Mouse (Mus musculus) hindbrain, embryonic 14.5 days (tissue): ENCODE data around the gene Lrrc9. TPM values are rescaled to one million over a fixed set of nuclear protein-coding genes. Genes with fewer than 3 reads are reported as not detected.

ENCODE experiments used
- ATAC-seq: fragments of 200-750 bp; cut with Nextera tagmentation; 2 replicates; pipeline ENCODE4 v1.8.0; 2017; ENCODE audit warnings: moderate number of reproducible peaks, mild to moderate bottlenecking, moderate TSS enrichment, moderate library complexity; ENCODE audit not compliant: low FRiP score
- DNase-seq: peaks from one replicate; pipeline ENCODE4 v3.0.0-alpha.2; 2015; ENCODE audit warnings: low spot score
- H3K27ac ChIP-seq: fragments of 300-500 bp; sonication (generic); 2 replicates; pipeline ENCODE4 v1.5.1; 2014; ENCODE audit warnings: mild to moderate bottlenecking, moderate library complexity
- H3K27me3 ChIP-seq: fragments of 300-500 bp; sonication (generic); 2 replicates; pipeline ENCODE4 v1.6.1; 2014; ENCODE audit warnings: mild to moderate bottlenecking, low read length, mixed read lengths; ENCODE audit not compliant: control insufficient read depth, insufficient read depth
- H3K36me3 ChIP-seq: fragments of 300-500 bp; sonication (generic); replicated peaks from 2 replicates; pipeline ENCODE4 v1.6.1; 2014; ENCODE audit not compliant: control insufficient read depth, insufficient read depth
- H3K4me1 ChIP-seq: fragments of 300-500 bp; sonication (generic); replicated peaks from 2 replicates; pipeline ENCODE4 v1.6.1; 2014; ENCODE audit warnings: antibody characterized with exemption, low read length, mixed read lengths; ENCODE audit not compliant: control insufficient read depth, insufficient read depth
- H3K4me2 ChIP-seq: fragments of 300-500 bp; sonication (generic); replicated peaks from 2 replicates; pipeline ENCODE4 v1.6.1; 2014; ENCODE audit warnings: mild to moderate bottlenecking, moderate library complexity
- H3K4me3 ChIP-seq: fragments of 300-500 bp; sonication (generic); replicated peaks from 2 replicates; pipeline ENCODE4 v1.5.1; 2014; ENCODE audit warnings: mild to moderate bottlenecking, low read length
- H3K9ac ChIP-seq: fragments of 300-500 bp; sonication (generic); 2 replicates; pipeline ENCODE4 v1.6.1; 2014
- H3K9me3 ChIP-seq: fragments of 300-500 bp; sonication (generic); 2 replicates; pipeline ENCODE4 v1.6.1; 2016; ENCODE audit warnings: low read length; ENCODE audit not compliant: control insufficient read depth
- WGBS: fragments of 180-500 bp; shearing (Covaris S2); extraction: QIAGEN DNeasy Blood & Tissue Kit; methylation state at CpG from one replicate; pipeline ENCODE4 v1.1.7; 2014; 5-methylcytosine and 5-hydroxymethylcytosine counted together
- polyA plus RNA-seq: library from polyadenylated mRNA; unstranded; fragments of >200 nt; fragmentation: Nextera tagmentation; extraction: Ambion mirVana; gene quantifications from 2 replicates; pipeline ENCODE4 v1.2.1, GENCODE M21; 2014

The Lrrc9 gene
- 4.2 and 4.5 TPM in 2 replicates for polyA plus RNA-seq

- H3K4me3 ChIP-seq: peak within 1 kb of the TSS; percentile 36
- WGBS: under 1% methylated on average over 31 of the region's 31 CpGs
- peak within 1 kb of the TSS; percentile 74 for H3K4me2 ChIP-seq
- no peak within 1 kb of the TSS for H3K27ac ChIP-seq
- ATAC-seq (peak; percentile 81), DNase-seq (peak; percentile 72)
- H3K9ac ChIP-seq: peak within 1 kb of the TSS; percentile 53
- H3K27me3 ChIP-seq: no peaks in the 10 kb centered on the region
- 0 out of 2 replicates have a peak, but pooled peaks cover 16% of the 10 kb centered on the region for H3K4me1 ChIP-seq
- H3K36me3 ChIP-seq: no peaks in the 10 kb centered on the region
- no peaks in the 10 kb centered on the region for H3K9me3 ChIP-seq
These were observed at the start of gene Lrrc9 for GRCm38 (mm10) chr12:72441839-72442576. Lrrc9 (plus strand) TSS chr12:72441866.

- no peaks in the 10 kb centered on the region for H3K27me3 ChIP-seq
- no peak for DNase-seq
- H3K4me3 ChIP-seq: no peak overlapping the region
- H3K9me3 ChIP-seq: no peaks in the 10 kb centered on the region
- H3K4me1 ChIP-seq: 0 out of 2 replicates have a peak, but pooled peaks cover 6% of the 10 kb centered on the region
- 63% methylated on average over 13 of the region's 13 CpGs for WGBS
- no peak overlapping the region for H3K9ac ChIP-seq
- H3K36me3 ChIP-seq: no peaks in the 10 kb centered on the region
- no peak overlapping the region for H3K27ac ChIP-seq
- no peak for ATAC-seq
- no peak overlapping the region for H3K4me2 ChIP-seq
These were observed 48.4 kb upstream of the Lrrc9 start for GRCm38 (mm10) chr12:72393046-72393805.

GRCm38 (mm10) chr12:72405031-72405430, 36.6 kb upstream of the Lrrc9 start:
- no peaks in the 10 kb centered on the region for H3K36me3 ChIP-seq
- 16% methylated on average over 5 of the region's 5 CpGs for WGBS
- no peaks in the 10 kb centered on the region for H3K27me3 ChIP-seq
- H3K4me3 ChIP-seq: no peak overlapping the region
- H3K9me3 ChIP-seq: no peaks in the 10 kb centered on the region
- H3K9ac ChIP-seq: no peak overlapping the region
- H3K4me1 ChIP-seq: peaks cover 13% of the 10 kb centered on the region
- H3K4me2 ChIP-seq: peak overlapping the region; percentile 29
- DNase-seq (no peak), ATAC-seq (no peak)
- H3K27ac ChIP-seq: no peak overlapping the region

GRCm38 (mm10) chr12:72407146-72407545, 34.5 kb upstream of the Lrrc9 start:
- peak; percentile 28; the same call in 1 of the 2 replicates for ATAC-seq
- DNase-seq: peak; percentile 51
- H3K9ac ChIP-seq: peak overlapping the region; percentile 86
- H3K4me1 ChIP-seq: peaks cover 13% of the 10 kb centered on the region
- H3K27me3 ChIP-seq: no peaks in the 10 kb centered on the region
- no peaks in the 10 kb centered on the region for H3K36me3 ChIP-seq
- no peaks in the 10 kb centered on the region for H3K9me3 ChIP-seq
- WGBS: 6% methylated on average over 11 of the region's 11 CpGs
- peak overlapping the region; percentile 87; the same call in 1 of the 2 replicates for H3K27ac ChIP-seq
- H3K4me2 ChIP-seq: peak overlapping the region; percentile 60
- peak overlapping the region; percentile 85 for H3K4me3 ChIP-seq

GRCm38 (mm10) chr12:72407721-72408110, 34.0 kb upstream of the Lrrc9 start:
- peak overlapping the region; percentile 85 for H3K4me3 ChIP-seq
- WGBS: under 1% methylated on average over 17 of the region's 17 CpGs
- H3K9me3 ChIP-seq: no peaks in the 10 kb centered on the region
- DNase-seq (no peak), ATAC-seq (peak; percentile 42)
- H3K36me3 ChIP-seq: no peaks in the 10 kb centered on the region
- H3K4me2 ChIP-seq: peak overlapping the region; percentile 60
- peaks cover 13% of the 10 kb centered on the region for H3K4me1 ChIP-seq
- peak overlapping the region; percentile 87 for H3K27ac ChIP-seq
- peak overlapping the region; percentile 86 for H3K9ac ChIP-seq
- H3K27me3 ChIP-seq: no peaks in the 10 kb centered on the region

- Histone ChIP-seq H3K4me3 (peak overlapping the region; percentile 85), H3K4me2 (peak overlapping the region; percentile 60), H3K4me1 (peaks cover 13% of the 10 kb centered on the region), H3K27ac (peak overlapping the region; percentile 87), H3K9me3 (no peaks in the 10 kb centered on the region), H3K27me3 (no peaks in the 10 kb centered on the region), H3K36me3 (no peaks in the 10 kb centered on the region), H3K9ac (peak overlapping the region; percentile 86)
- under 1% methylated on average over 60 of the region's 63 CpGs for WGBS
- ATAC-seq (peak; percentile 89), DNase-seq (peak; percentile 69)
These were observed 33.4 kb upstream of the Lrrc9 start for GRCm38 (mm10) chr12:72408111-72408891.

- Histone ChIP-seq H3K27me3 (no peaks in the 10 kb centered on the region), H3K9me3 (no peaks in the 10 kb centered on the region), H3K27ac (peak within 1 kb of the TSS; percentile 87), H3K4me1 (peaks cover 13% of the 10 kb centered on the region), H3K9ac (peak within 1 kb of the TSS; percentile 86), H3K4me3 (peak within 1 kb of the TSS; percentile 85), H3K4me2 (peak within 1 kb of the TSS; percentile 60), H3K36me3 (no peaks in the 10 kb centered on the region)
- DNase-seq (no peak), ATAC-seq (0 out of 2 replicates have a peak, but pooled peaks have one; percentile 3)
- WGBS: 32% methylated on average over 6 of the region's 6 CpGs
These were observed 32.7 kb upstream of the Lrrc9 start, which contains the start of gene Rtn1 for GRCm38 (mm10) chr12:72408954-72409353. Rtn1 (minus strand) TSS chr12:72409054.

GRCm38 (mm10) chr12:72417762-72418161, 23.9 kb upstream of the Lrrc9 start:
- 0 out of 2 replicates have a peak, but pooled peaks cover 6% of the 10 kb centered on the region for H3K9me3 ChIP-seq
- H3K36me3 ChIP-seq: no peaks in the 10 kb centered on the region
- peak; percentile 50 for DNase-seq
- no peak for ATAC-seq
- no peak overlapping the region for H3K9ac ChIP-seq
- no peak overlapping the region for H3K27ac ChIP-seq
- H3K4me3 ChIP-seq: no peak overlapping the region
- no peaks in the 10 kb centered on the region for H3K4me1 ChIP-seq
- no peaks in the 10 kb centered on the region for H3K27me3 ChIP-seq
- 27% methylated on average over 3 of the region's 3 CpGs for WGBS
- no peak overlapping the region for H3K4me2 ChIP-seq
